Mouse (Mus musculus) macrophage (primary cell): ENCODE measurements around the gene Gm42957. TPM values are rescaled to one million over a fixed set of nuclear protein-coding genes. Genes with fewer than 3 reads are reported as not detected.
"Not testable (repeated sequence)": the region's sequence is repeated elsewhere in the genome, so short reads cannot be mapped to it uniquely, and the experiment has no call there.

Experiments used
- H3K27ac ChIP-seq: fragments of 350-480 bp; formaldehyde crosslinking; 2 replicates; pipeline ENCODE4 v1.9.0; 2021
- H3K36me3 ChIP-seq: fragments of 350-480 bp; formaldehyde crosslinking; 2 replicates; pipeline ENCODE4 v1.9.0; 2021; ENCODE audit errors: inconsistent target
- H3K4me3 ChIP-seq: fragments of 350-480 bp; formaldehyde crosslinking; 2 replicates; pipeline ENCODE4 v1.9.0; 2021; ENCODE audit errors: inconsistent target
- H3K79me2 ChIP-seq: fragments of 350-480 bp; formaldehyde crosslinking; 2 replicates; pipeline ENCODE4 v1.9.0; 2021; ENCODE audit errors: inconsistent target
- WGBS: methylation state at CpG from one replicate; pipeline ENCODE4 v1.1.7; 2026; ENCODE audit warnings: inconsistent platforms; ENCODE audit not compliant: missing documents; 5-methylcytosine and 5-hydroxymethylcytosine counted together
- polyA plus RNA-seq: library from polyadenylated mRNA; stranded (reverse); fragments of 250-400 nt; gene quantifications from 3 replicates; pipeline ENCODE4 v1.2.4, GENCODE M21; 2018; ENCODE audit warnings: inconsistent platforms

Gm42957 gene
- polyA plus RNA-seq, 1 experiment from 2014 or later: not detected

- WGBS: 91% methylated on average over 8 of the region's 8 CpGs
- Histone ChIP-seq H3K27ac (no peak overlapping the region), H3K36me3 (no peaks in the 10 kb centered on the region)
Measured at GRCm38 (mm10) chr3:96674442-96674841, 39.2 kb downstream of the Gm42957 start.

GRCm38 (mm10) chr3:96675171-96675570 lies 39.9 kb downstream of the Gm42957 start:
- H3K79me2 ChIP-seq: no peaks in the 10 kb centered on the region
- no peaks in the 10 kb centered on the region for H3K36me3 ChIP-seq
- WGBS: 47% methylated on average over 3 of the region's 3 CpGs
- H3K27ac ChIP-seq: no peak overlapping the region
- no peak overlapping the region for H3K4me3 ChIP-seq

More at GRCm38 (mm10) chr3:96674442-96674841, 39.2 kb downstream of the Gm42957 start:
- Histone ChIP-seq H3K4me3 (no peak overlapping the region), H3K79me2 (no peaks in the 10 kb centered on the region)

- H3K4me3 ChIP-seq: no peak overlapping the region
- WGBS: 94% methylated on average over 3 of the region's 3 CpGs
- no peak overlapping the region for H3K27ac ChIP-seq
- H3K36me3 ChIP-seq: no peaks in the 10 kb centered on the region
- H3K79me2 ChIP-seq: no peaks in the 10 kb centered on the region
Measured at GRCm38 (mm10) chr3:96675690-96676089, 40.4 kb downstream of the Gm42957 start.

DNA sequence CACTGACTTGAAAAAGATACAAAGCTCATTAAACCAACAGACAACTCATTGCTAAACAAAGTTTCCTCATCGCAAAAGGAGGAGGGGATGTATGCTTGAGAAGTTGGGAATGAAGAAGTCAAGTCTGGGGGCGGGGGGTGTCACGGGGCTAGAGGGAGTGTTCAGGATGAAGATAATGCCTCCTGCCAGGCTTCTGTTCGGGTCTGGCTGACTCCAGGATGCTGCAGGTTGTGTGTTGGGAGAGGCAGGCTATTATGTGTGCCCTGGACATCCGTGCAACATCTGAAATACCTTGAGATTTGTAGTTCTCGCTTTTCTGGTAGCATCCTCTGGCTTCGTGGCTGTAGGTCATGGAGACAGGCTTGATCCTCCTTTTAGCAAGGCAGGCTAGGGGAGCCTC lies 43.2 kb downstream of the Gm42957 start:
- no peak overlapping the region for H3K27ac ChIP-seq
- WGBS: 86% methylated on average over 6 of the region's 7 CpGs
- no peaks in the 10 kb centered on the region for H3K79me2 ChIP-seq
- H3K36me3 ChIP-seq: no peaks in the 10 kb centered on the region
- no peak overlapping the region for H3K4me3 ChIP-seq

DNA sequence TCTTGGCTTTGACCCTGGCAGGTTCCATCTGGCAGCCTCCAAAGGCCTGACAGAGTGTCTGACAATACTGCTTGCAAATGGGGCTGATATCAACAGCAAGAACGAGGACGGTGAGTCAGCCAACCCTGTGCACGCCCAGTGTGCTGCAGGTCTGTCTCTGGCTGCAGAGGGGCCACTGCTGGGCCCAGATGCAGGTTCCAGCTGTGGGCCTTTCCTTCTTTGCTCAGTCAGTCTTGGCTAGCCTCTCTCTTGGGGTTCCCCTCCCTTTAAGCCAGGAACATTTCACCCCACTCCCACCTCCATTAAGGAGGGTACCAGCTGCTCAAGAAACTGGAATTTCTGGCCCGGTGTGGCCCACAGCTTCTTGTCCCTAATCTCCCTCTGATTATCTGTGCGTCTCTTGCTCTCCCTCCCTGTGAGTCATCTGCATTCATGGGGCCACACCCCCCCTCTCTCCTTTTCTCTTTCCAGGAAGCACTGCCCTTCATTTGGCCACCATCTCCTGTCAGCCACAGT lies 43.9 kb downstream of the Gm42957 start:
- Histone ChIP-seq H3K36me3 (no peaks in the 10 kb centered on the region), H3K4me3 (no peak overlapping the region), H3K79me2 (no peaks in the 10 kb centered on the region), H3K27ac (no peak overlapping the region)
- 78% methylated on average over 5 of the region's 5 CpGs for WGBS

GRCm38 (mm10) chr3:96680269-96680956 lies 45.1 kb downstream of the Gm42957 start:
- WGBS: 52% methylated on average over 12 of the region's 12 CpGs
- Histone ChIP-seq H3K4me3 (no peak overlapping the region), H3K27ac (no peak overlapping the region), H3K79me2 (no peaks in the 10 kb centered on the region), H3K36me3 (no peaks in the 10 kb centered on the region)

DNA sequence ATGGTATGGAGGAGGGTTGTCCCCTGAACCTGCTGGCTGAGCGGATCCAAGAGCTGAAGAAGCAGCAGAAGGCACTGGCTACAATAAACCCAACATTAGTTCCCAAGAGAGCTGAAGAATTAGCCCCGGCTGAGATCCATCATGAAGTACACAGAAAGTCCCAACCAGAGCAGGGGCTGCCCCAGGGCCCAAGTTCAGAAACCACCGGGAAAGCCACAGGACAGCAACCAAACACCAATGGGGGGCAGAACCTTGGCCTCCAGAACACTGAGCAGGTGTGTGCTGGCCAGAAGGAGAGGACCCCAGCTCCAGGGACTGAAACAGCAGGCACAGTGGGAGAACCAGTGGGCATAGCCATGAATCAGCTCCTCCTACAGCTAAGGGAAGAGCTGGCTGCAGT lies 48.2 kb downstream of the Gm42957 start:
- 96% methylated on average over 2 of the region's 3 CpGs for WGBS

DNA sequence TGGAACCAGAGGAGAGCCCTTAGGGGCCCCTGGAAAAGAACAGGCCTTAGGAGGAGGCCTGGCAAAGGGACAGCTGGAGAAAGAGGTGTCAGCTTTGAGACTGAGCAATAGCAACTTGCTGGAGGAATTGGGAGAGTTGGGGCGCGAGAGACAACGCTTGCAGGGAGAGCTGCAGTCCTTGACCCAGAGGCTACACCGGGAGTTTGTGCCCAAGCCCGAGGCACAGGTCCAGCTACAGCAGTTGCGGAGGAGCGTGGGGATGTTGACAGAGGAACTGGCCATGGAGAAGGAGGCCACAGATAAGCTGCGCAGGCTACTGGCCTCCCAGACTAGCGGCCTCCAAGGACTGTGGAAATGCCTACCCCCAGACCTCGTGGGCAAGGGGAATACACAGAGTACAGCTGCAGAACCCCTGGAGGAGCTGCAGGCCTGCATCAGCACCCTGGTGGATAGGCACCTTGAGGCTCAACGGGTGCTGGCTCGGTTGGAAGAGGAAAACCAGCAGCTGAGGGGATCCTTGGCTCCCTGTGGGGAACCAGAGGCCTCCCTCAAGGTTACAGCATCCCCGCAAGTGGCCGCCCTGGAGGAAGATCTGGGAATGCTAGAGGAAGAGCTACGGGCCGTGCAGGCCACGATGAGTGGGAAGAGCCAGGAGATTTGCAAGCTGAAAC lies 49.0 kb downstream of the Gm42957 start:
- no peak overlapping the region for H3K27ac ChIP-seq
- H3K79me2 ChIP-seq: no peaks in the 10 kb centered on the region
- no peak overlapping the region for H3K4me3 ChIP-seq
- no peaks in the 10 kb centered on the region for H3K36me3 ChIP-seq
- 65% methylated on average over 17 of the region's 17 CpGs for WGBS

More for the DNA sequence above, 48.2 kb downstream of the Gm42957 start:
- no peaks in the 10 kb centered on the region for H3K79me2 ChIP-seq
- no peak overlapping the region for H3K27ac ChIP-seq
- H3K36me3 ChIP-seq: no peaks in the 10 kb centered on the region
- H3K4me3 ChIP-seq: no peak overlapping the region

- 23% methylated on average over 28 of the region's 28 CpGs for WGBS
- Histone ChIP-seq H3K79me2 (no peaks in the 10 kb centered on the region), H3K4me3 (no peak overlapping the region), H3K36me3 (no peaks in the 10 kb centered on the region), H3K27ac (no peak overlapping the region)
Measured at GRCm38 (mm10) chr3:96684822-96685156, 49.5 kb downstream of the Gm42957 start.

GRCm38 (mm10) chr3:96686057-96686456 lies 50.8 kb downstream of the Gm42957 start:
- not testable (repeated sequence) for H3K36me3 ChIP-seq, H3K4me3 ChIP-seq, H3K27ac ChIP-seq, H3K79me2 ChIP-seq
- WGBS: 94% methylated on average over 4 of the region's 5 CpGs

GRCm38 (mm10) chr3:96688854-96689253 lies 53.6 kb downstream of the Gm42957 start:
- H3K79me2 ChIP-seq: no peaks in the 10 kb centered on the region
- no peak overlapping the region for H3K4me3 ChIP-seq
- H3K27ac ChIP-seq: no peak overlapping the region
- H3K36me3 ChIP-seq: no peaks in the 10 kb centered on the region
- WGBS: 23% methylated on average over 10 of the region's 11 CpGs

DNA sequence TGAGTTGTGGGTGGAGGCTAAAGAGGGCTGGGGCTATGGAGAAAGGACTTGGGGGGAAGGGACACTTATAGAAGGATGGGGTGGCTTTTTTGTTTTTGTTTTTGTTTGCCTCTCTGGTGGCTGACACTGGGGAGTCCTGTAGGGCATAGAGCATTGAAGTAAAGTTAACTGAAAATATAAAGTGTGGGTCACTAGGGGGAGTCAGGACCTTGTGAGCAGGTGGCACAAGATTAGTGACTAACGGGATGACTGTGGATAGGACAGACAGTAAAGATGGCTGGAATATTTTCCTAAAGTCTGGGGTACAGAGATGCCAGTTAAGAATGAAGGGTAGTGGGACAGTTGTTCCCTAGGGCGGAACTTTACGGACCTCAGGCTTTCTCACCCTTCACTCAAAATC lies 55.0 kb downstream of the Gm42957 start:
- H3K27ac ChIP-seq: no peak overlapping the region
- WGBS: 58% methylated on average over 3 of the region's 3 CpGs
- H3K4me3 ChIP-seq: no peak overlapping the region
- no peaks in the 10 kb centered on the region for H3K36me3 ChIP-seq
- no peaks in the 10 kb centered on the region for H3K79me2 ChIP-seq

DNA sequence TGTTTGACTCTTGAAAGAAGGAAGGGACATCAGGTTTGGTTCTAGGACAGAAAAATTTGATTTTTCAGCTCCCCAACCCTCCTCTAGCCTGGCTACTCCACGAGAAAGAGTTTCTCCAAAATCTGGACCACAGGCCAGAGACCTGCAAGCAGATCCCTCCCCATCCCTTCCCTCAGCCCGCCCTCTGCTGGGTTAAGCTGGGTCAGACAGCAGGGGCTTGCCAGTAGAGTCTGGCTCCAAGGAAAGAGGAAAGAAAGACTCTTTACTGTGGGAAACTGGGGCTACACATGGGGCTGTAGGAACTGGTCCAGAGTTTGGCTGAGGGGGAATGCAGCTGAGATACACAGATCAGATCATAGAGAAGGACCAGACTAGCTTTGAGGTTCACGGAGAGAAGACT lies 57.2 kb downstream of the Gm42957 start:
- 43% methylated on average over 3 of the region's 3 CpGs for WGBS
- Histone ChIP-seq H3K36me3 (no peaks in the 10 kb centered on the region), H3K27ac (no peak overlapping the region), H3K79me2 (peaks cover 2% of the 10 kb centered on the region), H3K4me3 (no peak overlapping the region)

DNA sequence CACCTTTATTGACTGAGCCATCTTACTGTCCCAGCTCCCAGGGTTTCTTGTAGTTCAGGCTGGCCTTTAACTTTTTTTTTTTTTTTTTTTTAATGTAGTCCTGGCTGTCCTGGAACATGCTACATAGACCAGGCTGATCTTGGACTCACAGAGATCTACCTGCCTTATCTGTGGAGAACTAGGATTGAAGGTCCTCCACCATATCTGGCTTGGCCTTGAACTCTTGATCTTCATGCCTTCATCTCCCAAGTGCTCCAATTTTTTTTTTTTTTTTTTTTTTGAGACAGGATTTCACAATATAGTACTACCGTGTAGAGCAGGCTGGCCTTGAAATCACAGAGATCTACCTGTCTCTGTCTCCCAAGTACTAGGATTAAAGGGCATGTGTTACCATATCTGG lies 58.3 kb downstream of the Gm42957 start:
- Histone ChIP-seq H3K36me3 (no peaks in the 10 kb centered on the region), H3K27ac (no peak overlapping the region), H3K4me3 (no peak overlapping the region), H3K79me2 (peaks cover 13% of the 10 kb centered on the region)
- WGBS: 67% methylated on average over 1 of the region's 1 CpGs

- H3K36me3 ChIP-seq: peaks cover 16% of the 10 kb centered on the region; the same call in 1 of the 2 replicates
- H3K79me2 ChIP-seq: peaks cover 20% of the 10 kb centered on the region
- 0% methylated on average over 31 of the region's 35 CpGs for WGBS
- peak within 1 kb of the TSS; percentile 78 for H3K27ac ChIP-seq
- H3K4me3 ChIP-seq: peak within 1 kb of the TSS; percentile 98
Measured at GRCm38 (mm10) chr3:96696198-96696765, 61.0 kb downstream of the Gm42957 start, which contains the start of gene Pias3. TSS of gene Pias3 (plus strand) at chr3:96696384.
